Mouse (Mus musculus): ENCODE data around the gene Rcsd1. TPM values are rescaled to one million over a fixed set of nuclear protein-coding genes. Genes with fewer than 3 reads are reported as not detected.

Rcsd1 gene
- polyA plus RNA-seq, 1 experiment from 2014 or later = 12.8 TPM

- WGBS (ENCODE audit: insufficient replicate concordance) = 69% methylated on average over 15 of the region's 15 CpGs
- H3K27me3 ChIP-seq (ENCODE audit: control insufficient read depth, insufficient read depth, low read depth, low read length) = no peaks in the 10 kb centered on the region
- no peak overlapping the region for H3K4me2 ChIP-seq (ENCODE audit: low read depth, low read length)
- H3K9me3 ChIP-seq (replicated peaks; ENCODE audit: control insufficient read depth, low read length) = no peaks in the 10 kb centered on the region
- H3K36me3 ChIP-seq (ENCODE audit: control insufficient read depth, insufficient read depth) = no peaks in the 10 kb centered on the region
- no peak overlapping the region for H3K4me3 ChIP-seq (ENCODE audit: low read depth, low read length)
- H3K4me1 ChIP-seq (ENCODE audit: control insufficient read depth, low read depth, low read length) = no peaks in the 10 kb centered on the region
- H3K9ac ChIP-seq (ENCODE audit: low read depth, low read length) = no peak overlapping the region
- no peak overlapping the region for H3K27ac ChIP-seq (ENCODE audit: low read length)
- ATAC-seq (ENCODE audit: low read depth) = no peak
Measured at GRCm38 (mm10) chr1:165678861-165679617, 30.5 kb downstream of the Rcsd1 start.

- 72% methylated on average over 4 of the region's 4 CpGs for WGBS (ENCODE audit: insufficient replicate concordance)
- H3K36me3 ChIP-seq (ENCODE audit: control insufficient read depth, insufficient read depth) = no peaks in the 10 kb centered on the region
- no peak overlapping the region for H3K4me2 ChIP-seq (ENCODE audit: low read depth, low read length)
- no peak overlapping the region for H3K4me3 ChIP-seq (ENCODE audit: low read depth, low read length)
- H3K27ac ChIP-seq (ENCODE audit: low read length) = no peak overlapping the region
- ATAC-seq (ENCODE audit: low read depth) = no peak
- H3K4me1 ChIP-seq (ENCODE audit: control insufficient read depth, low read depth, low read length) = no peaks in the 10 kb centered on the region
- H3K9ac ChIP-seq (ENCODE audit: low read depth, low read length) = no peak overlapping the region
- H3K27me3 ChIP-seq (ENCODE audit: control insufficient read depth, insufficient read depth, low read depth, low read length) = no peaks in the 10 kb centered on the region
- no peaks in the 10 kb centered on the region for H3K9me3 ChIP-seq (replicated peaks; ENCODE audit: control insufficient read depth, low read length)
Measured at GRCm38 (mm10) chr1:165677558-165677957, 32.0 kb downstream of the Rcsd1 start.

- 71% methylated on average over 3 of the region's 3 CpGs for WGBS (ENCODE audit: insufficient replicate concordance)
- Histone ChIP-seq H3K27me3 (ENCODE audit: control insufficient read depth, insufficient read depth, low read depth, low read length) (no peaks in the 10 kb centered on the region), H3K36me3 (ENCODE audit: control insufficient read depth, insufficient read depth) (no peaks in the 10 kb centered on the region), H3K4me2 (ENCODE audit: low read depth, low read length) (no peak overlapping the region), H3K9me3 (replicated peaks; ENCODE audit: control insufficient read depth, low read length) (no peaks in the 10 kb centered on the region), H3K27ac (ENCODE audit: low read length) (no peak overlapping the region), H3K4me1 (ENCODE audit: control insufficient read depth, low read depth, low read length) (no peaks in the 10 kb centered on the region), H3K9ac (ENCODE audit: low read depth, low read length) (no peak overlapping the region), H3K4me3 (ENCODE audit: low read depth, low read length) (no peak overlapping the region)
- no peak for ATAC-seq (ENCODE audit: low read depth)
Measured at GRCm38 (mm10) chr1:165676993-165677392, 32.6 kb downstream of the Rcsd1 start.

- no peaks in the 10 kb centered on the region for H3K4me1 ChIP-seq (ENCODE audit: control insufficient read depth, low read depth, low read length)
- no peaks in the 10 kb centered on the region for H3K36me3 ChIP-seq (ENCODE audit: control insufficient read depth, insufficient read depth)
- WGBS (ENCODE audit: insufficient replicate concordance) = 45% methylated on average over 9 of the region's 9 CpGs
- no peaks in the 10 kb centered on the region for H3K27me3 ChIP-seq (ENCODE audit: control insufficient read depth, insufficient read depth, low read depth, low read length)
- no peak for ATAC-seq (ENCODE audit: low read depth)
- H3K9me3 ChIP-seq (replicated peaks; ENCODE audit: control insufficient read depth, low read length) = no peaks in the 10 kb centered on the region
- no peak overlapping the region for H3K4me2 ChIP-seq (ENCODE audit: low read depth, low read length)
- H3K27ac ChIP-seq (ENCODE audit: low read length) = no peak overlapping the region
- no peak overlapping the region for H3K4me3 ChIP-seq (ENCODE audit: low read depth, low read length)
- H3K9ac ChIP-seq (ENCODE audit: low read depth, low read length) = no peak overlapping the region
Measured at GRCm38 (mm10) chr1:165675167-165675566, 34.4 kb downstream of the Rcsd1 start.

GRCm38 (mm10) chr1:165672355-165672754 is 37.2 kb downstream of the Rcsd1 start:
- Histone ChIP-seq H3K36me3 (ENCODE audit: control insufficient read depth, insufficient read depth) (no peaks in the 10 kb centered on the region), H3K4me2 (ENCODE audit: low read depth, low read length) (no peak overlapping the region), H3K27ac (ENCODE audit: low read length) (no peak overlapping the region), H3K9ac (ENCODE audit: low read depth, low read length) (no peak overlapping the region), H3K27me3 (ENCODE audit: control insufficient read depth, insufficient read depth, low read depth, low read length) (no peaks in the 10 kb centered on the region), H3K4me3 (ENCODE audit: low read depth, low read length) (no peak overlapping the region), H3K4me1 (ENCODE audit: control insufficient read depth, low read depth, low read length) (no peaks in the 10 kb centered on the region), H3K9me3 (replicated peaks; ENCODE audit: control insufficient read depth, low read length) (no peaks in the 10 kb centered on the region)
- WGBS (ENCODE audit: insufficient replicate concordance) = 65% methylated on average over 9 of the region's 9 CpGs
- no peak for ATAC-seq (ENCODE audit: low read depth)

GRCm38 (mm10) chr1:165670056-165670455 is 39.5 kb downstream of the Rcsd1 start:
- 60% methylated on average over 6 of the region's 6 CpGs for WGBS (ENCODE audit: insufficient replicate concordance)
- Histone ChIP-seq H3K9me3 (replicated peaks; ENCODE audit: control insufficient read depth, low read length) (no peaks in the 10 kb centered on the region), H3K4me2 (ENCODE audit: low read depth, low read length) (no peak overlapping the region), H3K27me3 (ENCODE audit: control insufficient read depth, insufficient read depth, low read depth, low read length) (no peaks in the 10 kb centered on the region), H3K9ac (ENCODE audit: low read depth, low read length) (no peak overlapping the region), H3K27ac (ENCODE audit: low read length) (no peak overlapping the region), H3K4me3 (ENCODE audit: low read depth, low read length) (no peak overlapping the region), H3K36me3 (ENCODE audit: control insufficient read depth, insufficient read depth) (no peaks in the 10 kb centered on the region), H3K4me1 (ENCODE audit: control insufficient read depth, low read depth, low read length) (no peaks in the 10 kb centered on the region)
- no peak for ATAC-seq (ENCODE audit: low read depth)

- no peaks in the 10 kb centered on the region for H3K36me3 ChIP-seq (ENCODE audit: control insufficient read depth, insufficient read depth)
- no peak overlapping the region for H3K27ac ChIP-seq (ENCODE audit: low read length)
- ATAC-seq (ENCODE audit: low read depth) = no peak
- H3K4me3 ChIP-seq (ENCODE audit: low read depth, low read length) = no peak overlapping the region
- no peaks in the 10 kb centered on the region for H3K9me3 ChIP-seq (replicated peaks; ENCODE audit: control insufficient read depth, low read length)
- no peak overlapping the region for H3K4me2 ChIP-seq (ENCODE audit: low read depth, low read length)
- H3K9ac ChIP-seq (ENCODE audit: low read depth, low read length) = no peak overlapping the region
- 67% methylated on average over 4 of the region's 4 CpGs for WGBS (ENCODE audit: insufficient replicate concordance)
- no peaks in the 10 kb centered on the region for H3K27me3 ChIP-seq (ENCODE audit: control insufficient read depth, insufficient read depth, low read depth, low read length)
- H3K4me1 ChIP-seq (ENCODE audit: control insufficient read depth, low read depth, low read length) = no peaks in the 10 kb centered on the region
Measured at GRCm38 (mm10) chr1:165668904-165669303, 40.7 kb downstream of the Rcsd1 start.

GRCm38 (mm10) chr1:165667380-165667779 is 42.2 kb downstream of the Rcsd1 start:
- Histone ChIP-seq H3K4me2 (ENCODE audit: low read depth, low read length) (no peak overlapping the region), H3K27me3 (ENCODE audit: control insufficient read depth, insufficient read depth, low read depth, low read length) (no peaks in the 10 kb centered on the region), H3K9me3 (replicated peaks; ENCODE audit: control insufficient read depth, low read length) (no peaks in the 10 kb centered on the region), H3K4me1 (ENCODE audit: control insufficient read depth, low read depth, low read length) (no peaks in the 10 kb centered on the region), H3K4me3 (ENCODE audit: low read depth, low read length) (no peak overlapping the region), H3K36me3 (ENCODE audit: control insufficient read depth, insufficient read depth) (no peaks in the 10 kb centered on the region), H3K9ac (ENCODE audit: low read depth, low read length) (no peak overlapping the region), H3K27ac (ENCODE audit: low read length) (no peak overlapping the region)
- ATAC-seq (ENCODE audit: low read depth) = no peak
- WGBS (ENCODE audit: insufficient replicate concordance) = 59% methylated on average over 13 of the region's 13 CpGs

- H3K9ac ChIP-seq (ENCODE audit: low read depth, low read length) = no peak overlapping the region
- H3K4me2 ChIP-seq (ENCODE audit: low read depth, low read length) = no peak overlapping the region
- no peaks in the 10 kb centered on the region for H3K27me3 ChIP-seq (ENCODE audit: control insufficient read depth, insufficient read depth, low read depth, low read length)
- H3K4me3 ChIP-seq (ENCODE audit: low read depth, low read length) = no peak overlapping the region
- no peaks in the 10 kb centered on the region for H3K9me3 ChIP-seq (replicated peaks; ENCODE audit: control insufficient read depth, low read length)
- ATAC-seq (ENCODE audit: low read depth) = no peak
- WGBS (ENCODE audit: insufficient replicate concordance) = 60% methylated on average over 6 of the region's 6 CpGs
- no peak overlapping the region for H3K27ac ChIP-seq (ENCODE audit: low read length)
- H3K4me1 ChIP-seq (ENCODE audit: control insufficient read depth, low read depth, low read length) = no peaks in the 10 kb centered on the region
- H3K36me3 ChIP-seq (ENCODE audit: control insufficient read depth, insufficient read depth) = no peaks in the 10 kb centered on the region
Measured at GRCm38 (mm10) chr1:165666944-165667343, 42.6 kb downstream of the Rcsd1 start.

All from liver, embryonic 16.5 days (tissue).